Mouse (Mus musculus) right cerebral cortex, adult 18-20 months (tissue): Measurements from ENCODE around the gene Myo1d.
A peak's percentile ranks its signal among the peaks of the same experiment; 100 is the strongest.

Source experiments
- DNase-seq: peaks from one replicate; pipeline ENCODE4 v3.0.0; 2022; ENCODE audit warnings: mixed read lengths

The Myo1d gene

DNA sequence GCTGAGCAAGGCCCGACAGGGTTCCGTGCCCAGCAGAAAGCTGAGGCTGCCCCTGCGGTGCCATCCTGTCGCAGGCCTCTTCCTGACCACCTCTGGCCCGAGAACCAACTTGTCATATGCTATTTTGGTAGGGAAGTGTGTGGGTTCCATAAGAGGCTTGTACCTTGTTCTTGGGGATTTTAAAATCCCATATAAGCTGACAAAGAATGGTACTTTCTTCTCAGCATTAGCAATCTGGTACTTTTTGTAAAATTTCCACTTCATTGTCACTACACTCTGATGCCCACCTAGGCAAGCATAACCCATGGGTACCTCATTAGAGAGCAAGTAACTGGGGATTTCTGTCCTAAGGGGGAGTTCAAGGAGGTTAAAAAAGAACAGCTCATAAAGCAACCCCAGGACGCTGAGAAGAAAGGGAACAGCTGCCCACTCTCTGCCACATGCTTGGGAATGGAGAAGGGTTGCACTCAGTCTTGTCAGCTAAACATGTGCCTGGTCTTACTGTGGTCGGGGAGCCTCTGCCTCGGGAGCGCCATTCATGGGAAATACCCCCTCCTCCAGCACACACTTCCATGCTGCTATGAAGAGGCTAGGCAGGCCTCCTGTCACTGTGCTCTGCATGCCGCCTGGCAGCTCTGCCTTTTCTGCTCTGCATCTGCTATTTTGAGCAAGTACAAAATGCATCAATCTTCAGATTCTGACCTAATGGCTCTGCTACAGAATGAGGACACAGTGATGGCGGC, 281.3 kb downstream of the Myo1d start:
- DNase-seq: no peak

- DNase-seq: no peak
Measured at GRCm38 (mm10) chr11:80497225-80497919, 282.5 kb downstream of the Myo1d start.

- DNase-seq: no peak
Measured at GRCm38 (mm10) chr11:80496640-80497039, 283.2 kb downstream of the Myo1d start.

DNA sequence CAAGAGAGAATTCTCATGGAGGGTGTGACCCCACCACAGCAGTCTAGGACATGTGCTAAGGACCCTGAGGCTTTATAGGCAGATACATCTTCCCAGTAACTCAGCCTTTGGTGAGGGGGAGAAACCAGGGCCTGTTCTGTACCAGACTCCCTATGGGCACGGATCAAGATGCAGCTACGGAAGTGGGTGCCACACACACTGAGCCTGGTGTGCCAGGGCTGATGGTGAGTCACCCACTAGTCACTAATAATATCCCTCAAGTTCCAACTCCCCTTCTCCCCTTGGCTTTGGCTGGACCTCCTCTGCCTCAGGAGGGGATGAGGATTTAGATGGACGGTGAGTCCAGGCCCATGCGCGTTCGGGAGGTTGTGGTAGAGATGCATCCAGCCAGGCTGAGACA, 283.9 kb downstream of the Myo1d start:
- DNase-seq: no peak

DNA sequence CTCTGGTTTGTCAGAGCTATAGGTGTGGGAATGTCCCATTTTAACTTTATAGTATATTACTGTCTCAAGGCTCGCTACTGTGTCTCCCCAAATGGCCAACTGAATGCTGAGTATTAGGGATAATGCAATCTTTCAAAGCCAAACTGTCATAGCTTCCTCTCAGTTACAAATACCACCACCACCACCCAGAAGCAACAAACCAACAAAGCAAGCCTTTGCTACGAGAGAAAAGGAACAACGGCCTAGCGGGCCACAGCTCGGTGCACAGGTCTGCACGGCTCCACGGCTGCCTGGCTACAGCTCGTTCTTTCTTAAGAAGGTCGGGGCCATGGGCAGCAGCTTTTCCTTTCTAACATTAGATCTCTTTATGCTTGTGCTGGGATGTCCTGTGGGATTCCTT, 285.0 kb downstream of the Myo1d start:
- no peak for DNase-seq

- no peak for DNase-seq
Measured at GRCm38 (mm10) chr11:80493186-80493585, 286.6 kb downstream of the Myo1d start.

DNA sequence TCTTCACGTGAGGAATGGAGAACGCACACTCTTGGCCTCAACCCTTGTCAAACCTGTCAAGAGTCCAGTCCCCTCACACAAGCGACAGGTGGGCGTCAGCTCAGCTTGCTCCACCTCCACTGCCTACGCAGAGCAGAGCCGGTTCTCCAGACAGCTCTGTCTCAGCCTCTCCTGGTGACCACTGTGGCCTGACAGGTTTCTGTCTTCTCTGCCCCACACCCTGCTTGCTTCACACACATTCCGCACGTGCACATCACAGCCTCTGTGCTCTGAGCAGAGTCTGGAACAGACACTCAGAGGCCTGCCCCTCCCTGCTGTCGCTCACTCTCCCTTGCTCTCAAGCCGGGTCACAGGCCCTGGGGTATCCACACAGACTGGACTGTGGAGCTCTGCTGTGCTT, 289.0 kb downstream of the Myo1d start:
- DNase-seq: no peak

DNA sequence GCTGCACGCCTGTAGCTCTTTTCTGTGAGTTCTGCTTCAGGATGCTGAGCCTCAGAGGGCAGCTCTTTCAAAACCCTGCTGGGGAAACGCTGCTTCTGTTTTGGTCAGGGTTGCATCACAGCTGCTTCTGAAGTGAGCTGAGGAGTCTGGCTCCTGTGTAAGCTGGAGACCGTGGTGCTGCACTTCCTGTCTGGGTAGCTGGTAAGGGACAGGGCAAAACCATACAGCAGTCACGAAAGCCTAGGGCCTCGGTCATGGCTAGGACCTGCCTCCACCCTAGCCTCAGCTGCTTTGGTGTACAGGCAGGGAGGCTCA, 290.0 kb downstream of the Myo1d start:
- DNase-seq: peak; percentile 25

DNA sequence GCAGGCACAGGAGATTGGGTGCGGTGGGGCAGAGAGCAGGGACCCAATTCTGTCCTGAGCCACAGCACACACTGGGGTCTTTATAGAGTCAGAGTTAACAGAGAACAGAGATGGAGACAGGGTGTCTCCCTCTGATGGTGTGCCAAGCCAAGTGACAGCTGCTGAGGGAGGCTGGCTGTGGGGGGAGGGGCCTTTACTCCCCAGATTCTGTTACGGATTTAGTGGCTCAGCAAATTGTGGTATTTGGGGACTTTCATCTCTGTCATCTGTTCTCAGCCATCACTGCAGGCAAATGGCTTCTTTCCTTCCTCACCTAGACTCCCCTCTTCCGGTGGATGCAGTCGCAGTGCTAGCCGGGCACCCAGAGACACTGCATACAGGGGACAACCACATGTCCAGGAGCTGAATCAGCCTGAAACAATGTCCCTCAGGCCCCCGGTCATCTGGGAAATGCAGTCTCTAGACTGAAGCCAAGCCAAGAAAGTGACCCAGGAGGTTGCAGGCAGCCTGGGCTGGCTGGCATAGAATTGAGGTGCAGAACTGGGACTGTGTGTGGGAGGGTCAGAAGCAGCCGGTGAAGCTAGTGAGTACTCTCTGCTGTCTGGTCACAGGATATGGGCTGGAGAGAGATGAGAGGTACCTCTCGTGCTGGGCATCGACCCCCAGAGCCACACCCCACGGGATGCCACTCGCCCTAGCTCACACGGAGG, 290.5 kb downstream of the Myo1d start:
- DNase-seq: peak; percentile 80

DNA sequence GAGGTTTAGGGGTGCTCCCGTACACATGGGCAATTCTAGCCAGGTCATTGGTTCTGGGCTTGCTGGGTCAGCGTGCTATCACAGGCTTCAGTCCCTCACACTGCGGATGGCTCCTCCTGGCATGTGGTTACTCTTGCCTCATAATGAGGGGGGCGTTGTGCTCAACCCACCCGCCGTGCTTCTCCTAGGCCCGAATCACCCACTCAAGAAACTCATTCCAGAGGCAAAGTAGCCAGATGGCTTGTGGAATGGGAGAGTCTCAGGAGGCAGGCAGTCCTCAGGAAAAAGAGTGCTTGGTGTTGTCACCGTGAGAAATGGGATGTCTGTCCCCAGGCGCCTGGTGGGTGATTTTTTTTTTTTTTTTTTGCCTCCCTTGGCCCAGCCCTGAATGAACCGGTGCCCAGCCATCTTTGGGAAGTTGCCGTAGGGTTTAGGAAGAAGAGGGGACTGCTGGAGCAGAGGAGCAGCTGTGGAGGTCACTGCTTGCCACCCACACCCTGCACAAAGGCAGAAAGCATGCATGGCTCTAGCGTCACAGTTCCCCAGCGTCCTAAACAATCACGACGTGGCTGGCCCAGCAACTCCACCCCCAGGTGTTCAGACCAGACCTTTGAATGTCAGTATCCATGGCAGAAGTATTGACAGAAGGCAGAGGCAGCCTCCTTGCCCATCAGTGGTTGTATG, 291.8 kb downstream of the Myo1d start:
- peak; percentile 84 for DNase-seq

- peak; percentile 34 for DNase-seq
Measured at GRCm38 (mm10) chr11:80485622-80486206, 294.1 kb downstream of the Myo1d start.

DNA sequence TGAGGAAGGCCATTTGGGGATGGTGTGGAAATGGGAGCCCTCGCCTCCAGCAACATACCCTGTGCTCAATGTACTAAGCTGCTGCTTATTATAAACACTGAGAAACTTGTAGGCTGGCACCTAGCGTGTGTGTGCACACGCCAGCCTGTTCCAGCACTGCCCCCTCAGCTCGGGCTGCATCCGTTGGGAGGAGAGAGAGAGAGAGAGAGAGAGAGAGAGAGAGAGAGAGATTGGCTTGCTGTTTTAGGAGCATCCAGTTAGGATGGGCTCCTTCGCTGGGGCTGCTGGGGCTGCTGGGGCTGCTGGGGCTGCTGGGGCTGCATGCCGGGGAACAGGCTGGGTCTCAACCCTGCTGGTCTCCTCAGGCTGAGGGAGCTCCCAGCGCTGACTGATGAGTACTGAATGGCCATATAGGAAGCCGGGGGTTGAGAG, 294.7 kb downstream of the Myo1d start:
- peak; percentile 77 for DNase-seq

GRCm38 (mm10) chr11:80484191-80484791, 295.5 kb downstream of the Myo1d start:
- peak; percentile 92 for DNase-seq

GRCm38 (mm10) chr11:80483536-80484067, 296.2 kb downstream of the Myo1d start:
- DNase-seq: no peak

DNA sequence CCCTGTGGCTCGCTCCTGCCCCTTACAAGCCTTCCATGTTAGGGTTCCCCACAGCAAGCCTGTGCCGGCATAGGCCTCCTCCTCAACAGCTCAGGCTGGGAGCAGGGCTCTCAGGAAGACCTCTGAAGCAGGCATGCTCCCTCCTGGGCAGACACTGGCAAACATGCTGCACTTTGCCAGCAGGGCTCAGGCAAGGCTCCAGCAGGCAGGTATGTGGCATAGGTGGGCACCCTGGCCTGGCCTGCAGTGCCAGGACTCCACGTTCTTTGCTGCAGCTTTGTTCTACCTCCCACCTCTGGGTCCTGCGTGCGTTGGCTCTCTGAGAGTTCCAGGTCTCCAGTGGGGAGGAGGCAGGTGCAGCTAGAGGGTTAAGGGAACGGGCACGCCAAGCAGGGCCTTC, 296.9 kb downstream of the Myo1d start:
- DNase-seq: peak; percentile 44

GRCm38 (mm10) chr11:80482347-80482746, 297.5 kb downstream of the Myo1d start:
- peak; percentile 16 for DNase-seq

DNA sequence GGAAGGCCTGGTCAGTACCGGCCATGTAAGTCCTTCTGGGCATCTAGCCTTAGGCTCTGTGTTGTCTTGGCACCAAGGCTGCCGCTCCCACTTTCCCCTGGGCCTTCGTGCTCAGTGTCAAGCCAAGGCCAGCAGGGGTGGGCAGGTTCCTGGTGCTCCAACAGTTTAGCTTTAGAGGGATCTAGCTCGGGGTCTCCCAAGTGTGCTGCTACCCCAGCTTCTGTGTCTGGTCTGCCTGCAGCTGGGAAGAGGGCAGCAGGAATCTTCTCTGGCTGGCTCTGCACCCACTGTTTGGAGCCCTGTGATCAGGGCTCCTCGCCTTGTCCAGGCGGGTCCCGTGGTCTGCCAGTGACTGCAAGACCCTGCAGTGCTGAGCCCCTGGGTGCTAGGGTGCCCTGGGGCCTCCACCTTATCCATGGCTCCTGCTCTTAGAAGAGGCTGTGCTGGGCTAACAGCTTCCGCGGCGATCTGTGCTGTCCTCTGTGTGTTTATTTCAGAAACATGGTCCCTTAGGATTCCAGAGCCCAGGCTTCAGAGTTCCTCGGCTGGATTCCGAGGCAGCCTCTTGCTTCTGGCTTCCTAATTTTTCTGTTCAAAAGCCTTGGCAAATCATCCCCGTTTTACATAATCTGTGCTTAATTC, 298.3 kb downstream of the Myo1d start:
- DNase-seq: peak; percentile 14

DNA sequence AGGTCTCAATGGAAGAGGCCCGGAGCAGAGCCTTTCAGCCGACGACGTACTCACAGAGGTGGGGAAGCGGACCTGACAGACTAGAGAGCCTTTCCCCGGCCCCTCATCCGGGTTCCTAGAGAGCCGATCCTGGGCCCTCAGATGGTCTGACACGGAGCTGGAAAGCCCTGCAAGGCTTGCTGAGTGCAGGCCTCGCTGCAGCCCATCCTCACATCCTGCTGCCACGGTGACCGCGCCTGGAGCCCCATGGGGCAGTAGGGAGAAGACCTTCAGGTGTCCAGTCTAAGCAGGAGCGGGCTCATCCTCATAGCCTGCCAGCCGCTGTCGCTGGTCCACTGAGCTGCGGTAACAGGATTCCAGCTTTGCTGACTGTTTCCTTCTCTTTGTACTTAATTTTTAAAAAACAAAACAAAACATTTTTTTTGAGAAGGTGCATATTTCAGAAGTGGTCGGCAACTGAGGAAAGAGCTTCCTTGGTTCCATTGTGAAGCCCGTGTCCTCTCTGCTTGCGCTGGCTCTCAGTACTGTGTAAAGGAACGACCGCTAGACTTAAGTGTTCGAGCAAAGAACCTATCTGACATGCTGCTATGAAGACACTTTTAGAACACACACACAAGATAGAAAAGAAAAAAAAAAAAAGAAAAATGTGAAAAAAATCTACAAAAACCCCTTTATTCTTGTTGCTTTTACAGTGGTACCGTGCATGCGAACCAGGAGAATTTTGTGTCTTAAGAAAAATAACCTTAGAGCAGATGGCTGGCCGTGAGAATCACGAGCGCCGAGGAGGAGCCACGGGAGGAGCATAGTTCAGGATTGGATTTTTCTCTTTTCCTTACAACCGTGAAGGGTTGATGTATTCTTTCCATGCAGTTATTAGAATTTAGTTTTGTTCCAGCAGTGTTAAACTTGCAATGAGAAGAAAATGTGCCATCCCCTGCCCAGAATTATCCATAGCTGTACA, 299.6 kb downstream of the Myo1d start:
- peak; percentile 20 for DNase-seq

- DNase-seq: peak; percentile 31
Measured at GRCm38 (mm10) chr11:80479425-80479824, 300.4 kb downstream of the Myo1d start.

DNA sequence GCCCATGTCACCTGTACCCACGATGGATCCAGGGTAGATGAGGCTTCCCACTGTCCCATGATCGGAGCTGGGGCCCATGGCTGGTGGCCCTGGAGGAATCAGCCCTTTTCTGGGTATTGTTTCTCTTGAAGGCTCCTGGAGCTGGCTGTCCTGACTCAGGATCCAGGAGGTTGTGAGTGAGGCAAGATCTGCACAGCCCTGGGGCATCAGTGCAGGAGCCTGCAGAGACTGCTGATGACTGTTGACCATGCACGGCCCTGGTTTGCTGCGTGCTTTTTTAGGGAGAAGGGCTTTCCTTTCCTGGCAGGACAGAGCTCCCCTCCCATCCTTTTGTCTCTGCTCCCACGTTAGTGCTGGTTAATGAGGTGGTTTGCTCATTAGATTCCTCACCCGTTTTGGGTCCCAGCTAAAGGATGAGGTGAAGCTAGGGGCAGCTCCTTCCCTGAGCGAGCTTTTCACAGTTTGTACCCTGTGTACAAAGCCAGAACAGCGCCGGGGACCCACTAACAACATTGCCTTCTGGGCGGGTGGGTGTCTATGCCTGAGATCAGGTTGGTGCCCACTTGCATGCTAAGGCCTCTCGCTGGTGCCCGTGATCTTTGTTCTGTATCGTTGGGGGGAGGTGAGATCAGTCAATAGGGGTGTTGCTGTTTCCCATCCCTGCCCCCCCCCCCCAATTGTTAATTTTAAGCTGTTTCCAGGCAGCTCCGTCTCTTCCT, 301.0 kb downstream of the Myo1d start:
- DNase-seq: peak; percentile 20
